In the genomic region with DNA sequence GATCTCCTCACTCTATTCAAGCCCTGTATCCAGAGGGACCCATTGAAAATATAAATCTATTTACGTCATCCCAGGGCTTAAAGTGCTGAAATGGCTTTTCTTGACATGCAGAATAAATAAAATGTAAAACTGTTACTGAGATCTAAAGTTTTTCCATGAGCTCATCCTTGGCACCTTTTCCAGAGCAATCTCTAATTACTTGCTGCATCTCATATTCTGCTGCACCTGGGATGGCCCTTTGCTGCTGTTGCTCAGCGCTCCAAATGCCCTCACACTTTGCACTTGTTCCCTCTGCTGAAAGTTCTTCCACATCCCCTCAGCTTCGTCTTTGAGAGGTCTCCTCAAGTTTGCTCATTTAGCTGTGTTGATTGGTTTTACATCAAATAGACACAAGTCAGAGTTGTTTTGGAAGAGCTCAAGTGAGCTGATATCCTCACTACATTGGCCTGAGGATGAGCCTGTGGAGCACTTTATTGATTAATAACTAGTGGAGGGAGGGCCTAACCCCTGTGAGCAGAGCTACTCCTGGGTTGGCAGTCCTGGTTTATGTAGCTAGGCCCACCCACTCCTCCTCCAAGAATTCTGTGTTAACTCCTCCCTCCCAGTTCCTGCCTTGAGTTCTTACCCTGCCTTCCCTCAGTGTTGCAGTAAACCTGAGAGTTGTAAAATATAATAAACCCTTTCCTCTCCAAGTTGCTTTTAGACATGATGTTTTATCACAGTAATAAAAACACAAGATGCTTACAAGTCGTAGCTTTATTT, we compare ENCODE assay signal across 23 mouse cellular contexts.
DNase-seq lines count a peak whose midpoint lies in the region; ATAC-seq and TF ChIP-seq lines count a peak whose summit lies in the region.
"Had no signal": no experiment of that assay in that cellular context is flagged by ENCODE, and none has a peak within 500 bp of the region (broad histone marks: within the 10 kb centered on the region; RNA-seq: fewer than 3 reads in every experiment).

No protein-coding gene starts in this region.

- no peak for TF ChIP-seq POLR2A in limb, embryonic 14.5 days (IDR thresholded peaks at IDR 0.05; ENCODE audit: borderline replicate concordance, extremely low read depth, insufficient read depth, insufficient read length)

- no peak overlapping the region for H3K9ac ChIP-seq in limb, embryonic 13.5 days
- no peak overlapping the region for H3K9ac ChIP-seq in limb, embryonic 14.5 days (ENCODE audit: low read depth, low read length, severe bottlenecking)
- H3K9ac ChIP-seq: embryonic facial prominence, embryonic 12.5 days; forebrain, embryonic 12.5 days; forebrain, embryonic 15.5 days; hindbrain, embryonic 13.5 days had no signal

- peak; percentile 1 for DNase-seq in gastrocnemius, adult 18-20 months (ENCODE audit: low spot score)
- no peak for DNase-seq in gastrocnemius, postnatal 25 days
- DNase-seq in limb, embryonic 10.5 days (ENCODE audit: low spot score): no peak
- peak; percentile 75 for DNase-seq in limb, embryonic 14.5 days (ENCODE audit: low spot score)
- no peak for DNase-seq in testis, postnatal 10 days (ENCODE audit: low spot score)
- DNase-seq in kidney, postnatal 10 days: no peak
- DNase-seq: adrenal gland, adult 2 months; adrenal gland, postnatal 14 days; cerebellum, adult 18-20 months; cerebellum, adult 9-10 months; cerebellum, postnatal 14 days; gastrocnemius, postnatal 36 days; kidney, adult 11 months had no signal

- no peak overlapping the region for H3K4me2 ChIP-seq in limb, embryonic 13.5 days (replicated peaks)
- H3K4me2 ChIP-seq in limb, embryonic 14.5 days (replicated peaks; ENCODE audit: low read depth, low read length, severe bottlenecking): no peak overlapping the region
- H3K4me2 ChIP-seq: embryonic facial prominence, embryonic 12.5 days; forebrain, embryonic 12.5 days; forebrain, embryonic 15.5 days; heart, embryonic 11.5 days; hindbrain, embryonic 13.5 days had no signal

- H3K27me3 ChIP-seq in limb, embryonic 13.5 days: no peaks in the 10 kb centered on the region
- no peaks in the 10 kb centered on the region for H3K27me3 ChIP-seq in limb, embryonic 10.5 days (ENCODE audit: low read depth, poor library complexity, severe bottlenecking)
- no peaks in the 10 kb centered on the region for H3K27me3 ChIP-seq in limb, embryonic 14.5 days (ENCODE audit: control insufficient read depth, insufficient read depth, low read length)
- H3K27me3 ChIP-seq: embryonic facial prominence, embryonic 12.5 days; forebrain, embryonic 12.5 days; forebrain, embryonic 15.5 days; hindbrain, embryonic 13.5 days had no signal

- H3K36me3 ChIP-seq in limb, embryonic 13.5 days: no peaks in the 10 kb centered on the region
- H3K36me3 ChIP-seq in limb, embryonic 10.5 days: no peaks in the 10 kb centered on the region
- no peaks in the 10 kb centered on the region for H3K36me3 ChIP-seq in limb, embryonic 14.5 days (ENCODE audit: control insufficient read depth, insufficient read depth, low read length)
- H3K36me3 ChIP-seq: embryonic facial prominence, embryonic 12.5 days; forebrain, embryonic 12.5 days; forebrain, embryonic 15.5 days; hindbrain, embryonic 10.5 days; hindbrain, embryonic 13.5 days had no signal

- H3K4me3 ChIP-seq in limb, embryonic 13.5 days: no peak overlapping the region
- no peak overlapping the region for H3K4me3 ChIP-seq in limb, embryonic 10.5 days
- no peak overlapping the region for H3K4me3 ChIP-seq in limb, embryonic 14.5 days (replicated peaks; ENCODE audit: low read length)
- H3K4me3 ChIP-seq: embryonic facial prominence, embryonic 12.5 days; erythroblast, embryonic 14.5 days; forebrain, embryonic 12.5 days; forebrain, embryonic 15.5 days; hindbrain, embryonic 10.5 days; hindbrain, embryonic 13.5 days had no signal

- no peak overlapping the region for H3K27ac ChIP-seq in limb, embryonic 13.5 days
- no peak overlapping the region for H3K27ac ChIP-seq in limb, embryonic 10.5 days
- no peak overlapping the region for H3K27ac ChIP-seq in limb, embryonic 14.5 days (replicated peaks; ENCODE audit: low read depth, low read length)
- H3K27ac ChIP-seq: embryonic facial prominence, embryonic 12.5 days; forebrain, embryonic 12.5 days; forebrain, embryonic 15.5 days; hindbrain, embryonic 10.5 days; hindbrain, embryonic 13.5 days had no signal

- 60% methylated on average over 4 of the region's 4 CpGs for WGBS in limb, embryonic 13.5 days
- WGBS in limb, embryonic 10.5 days: 83% methylated on average over 4 of the region's 4 CpGs
- 48% methylated on average over 4 of the region's 4 CpGs for WGBS in limb, embryonic 14.5 days

- no peaks in the 10 kb centered on the region for H3K9me3 ChIP-seq in limb, embryonic 13.5 days
- no peaks in the 10 kb centered on the region for H3K9me3 ChIP-seq in limb, embryonic 10.5 days (replicated peaks)
- no peaks in the 10 kb centered on the region for H3K9me3 ChIP-seq in limb, embryonic 14.5 days (ENCODE audit: control insufficient read depth, low read length)
- H3K9me3 ChIP-seq: embryonic facial prominence, embryonic 12.5 days; forebrain, embryonic 12.5 days; forebrain, embryonic 15.5 days; hindbrain, embryonic 10.5 days; hindbrain, embryonic 13.5 days had no signal

- peaks cover 5% of the 10 kb centered on the region; the same call in 1 of the 2 replicates for H3K4me1 ChIP-seq in limb, embryonic 13.5 days
- no peaks in the 10 kb centered on the region for H3K4me1 ChIP-seq in limb, embryonic 10.5 days
- H3K4me1 ChIP-seq in limb, embryonic 14.5 days (ENCODE audit: control insufficient read depth, insufficient read depth, low read length): no peaks in the 10 kb centered on the region
- H3K4me1 ChIP-seq: embryonic facial prominence, embryonic 12.5 days; forebrain, embryonic 12.5 days; forebrain, embryonic 15.5 days; hindbrain, embryonic 10.5 days; hindbrain, embryonic 13.5 days had no signal

- peak; percentile 71 for ATAC-seq in limb, embryonic 13.5 days (ENCODE audit: low FRiP score, low read depth)
- ATAC-seq in limb, embryonic 14.5 days (ENCODE audit: low FRiP score, low read depth): peak; percentile 76
- ATAC-seq: CD4-positive, CD25-positive, alpha-beta regulatory T cell, adult 4 months; forebrain, embryonic 15.5 days; hindbrain, embryonic 16.5 days had no signal

Comparison
In these comparisons a context has a peak if more than half of its experiments do, and no peak if none do; other contexts are left out.
1. DNase-seq: peak in gastrocnemius, adult 18-20 months (single experiment) and limb, embryonic 14.5 days (single experiment); none in gastrocnemius, postnatal 25 days (single experiment), limb, embryonic 10.5 days (single experiment), testis, postnatal 10 days (single experiment) and kidney, postnatal 10 days (single experiment).